Mouse (Mus musculus) liver, embryonic 11.5 days (tissue): Measurements from ENCODE around the gene Max. TPM values are rescaled to one million over a fixed set of nuclear protein-coding genes. Genes with fewer than 3 reads are reported as not detected.

ENCODE experiments used
- ATAC-seq: fragments of 200-750 bp; cut with Nextera tagmentation; replicated peaks from 2 replicates; pipeline ENCODE4 v1.8.0; 2017; ENCODE audit warnings: moderate number of reproducible peaks, mild to moderate bottlenecking, moderate TSS enrichment, moderate library complexity; ENCODE audit not compliant: low FRiP score
- DNase-seq: peaks from one replicate; pipeline ENCODE4 v3.0.0-alpha.2; 2017; ENCODE audit warnings: low spot score
- H3K27ac ChIP-seq: fragments of 300-500 bp; sonication (generic); 2 replicates; pipeline ENCODE4 v1.5.1; 2014; ENCODE audit warnings: mild to moderate bottlenecking, low read depth, low read length, control low read depth
- H3K27me3 ChIP-seq: fragments of 300-500 bp; sonication (generic); replicated peaks from 2 replicates; pipeline ENCODE4 v1.6.1; 2014; ENCODE audit warnings: low read length, mixed read lengths; ENCODE audit not compliant: control insufficient read depth, insufficient read depth
- H3K36me3 ChIP-seq: fragments of 300-500 bp; sonication (generic); 2 replicates; pipeline ENCODE4 v1.6.1; 2014; ENCODE audit warnings: mild to moderate bottlenecking, low read length, moderate library complexity, mixed read lengths; ENCODE audit not compliant: control insufficient read depth, insufficient read depth
- H3K4me1 ChIP-seq: fragments of 300-500 bp; sonication (generic); replicated peaks from 2 replicates; pipeline ENCODE4 v1.6.1; 2014; ENCODE audit warnings: low read length, mixed read lengths; ENCODE audit not compliant: control insufficient read depth, insufficient read depth
- H3K4me2 ChIP-seq: fragments of 300-500 bp; sonication (generic); 2 replicates; pipeline ENCODE4 v1.6.1; 2014; ENCODE audit warnings: mild to moderate bottlenecking, control low read depth, moderate library complexity
- H3K4me3 ChIP-seq: fragments of 300-500 bp; sonication (generic); 2 replicates; pipeline ENCODE4 v1.5.1; 2014; ENCODE audit warnings: low read depth, low read length, control low read depth
- H3K9ac ChIP-seq: fragments of 300-500 bp; sonication (generic); 2 replicates; pipeline ENCODE4 v1.6.1; 2014; ENCODE audit warnings: low read depth, low read length, control low read depth
- H3K9me3 ChIP-seq: fragments of 300-500 bp; sonication (generic); 2 replicates; pipeline ENCODE4 v1.6.1; 2016; ENCODE audit warnings: low read length, inconsistent platforms, mixed read lengths; ENCODE audit not compliant: control insufficient read depth
- WGBS: fragments of 180-500 bp; shearing (Covaris S2); extraction: QIAGEN DNeasy Blood & Tissue Kit; methylation state at CpG from one replicate; pipeline ENCODE4 v1.1.7; 2014; 5-methylcytosine and 5-hydroxymethylcytosine counted together
- polyA plus RNA-seq: library from polyadenylated mRNA; unstranded; fragments of >200 nt; fragmentation: Nextera tagmentation; extraction: Ambion mirVana; gene quantifications from 2 replicates; pipeline ENCODE4 v1.2.1, GENCODE M21; 2014

Gene Max
- polyA plus RNA-seq, 1 experiment from 2014 or later, result 17.8 TPM

DNA sequence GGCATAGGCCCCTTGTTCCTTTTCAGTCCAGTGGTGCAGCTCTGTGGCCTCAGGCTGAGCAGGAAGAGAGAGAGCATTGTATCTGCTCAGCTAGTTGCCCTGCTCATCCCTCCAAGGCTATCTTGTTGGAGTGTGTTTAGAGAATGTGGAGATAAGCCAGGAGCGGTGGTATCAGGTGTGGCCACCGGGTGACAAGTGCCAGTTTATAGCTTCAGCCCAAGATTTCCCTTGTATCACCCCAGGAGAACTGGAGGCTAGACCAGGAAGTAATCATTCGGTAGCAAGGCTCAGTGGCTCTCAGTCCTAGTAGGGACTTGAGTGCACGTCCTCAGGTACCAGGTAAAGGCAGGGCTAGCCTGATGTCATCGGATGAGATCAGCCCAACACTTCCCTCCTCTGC is 52.8 kb downstream of the Max start:
- peaks cover 50% of the 10 kb centered on the region for H3K4me1 ChIP-seq
- H3K4me3 ChIP-seq, result peak overlapping the region; percentile 55
- WGBS, result 37% methylated on average over 5 of the region's 5 CpGs
- DNase-seq (no peak), ATAC-seq (peak; percentile 92)
- peak overlapping the region; percentile 61 for H3K4me2 ChIP-seq
- no peaks in the 10 kb centered on the region for H3K9me3 ChIP-seq
- peaks cover 5% of the 10 kb centered on the region; the same call in 1 of the 2 replicates for H3K36me3 ChIP-seq
- H3K27me3 ChIP-seq, result no peaks in the 10 kb centered on the region
- peak overlapping the region; percentile 83 for H3K9ac ChIP-seq
- peak overlapping the region; percentile 97 for H3K27ac ChIP-seq

DNA sequence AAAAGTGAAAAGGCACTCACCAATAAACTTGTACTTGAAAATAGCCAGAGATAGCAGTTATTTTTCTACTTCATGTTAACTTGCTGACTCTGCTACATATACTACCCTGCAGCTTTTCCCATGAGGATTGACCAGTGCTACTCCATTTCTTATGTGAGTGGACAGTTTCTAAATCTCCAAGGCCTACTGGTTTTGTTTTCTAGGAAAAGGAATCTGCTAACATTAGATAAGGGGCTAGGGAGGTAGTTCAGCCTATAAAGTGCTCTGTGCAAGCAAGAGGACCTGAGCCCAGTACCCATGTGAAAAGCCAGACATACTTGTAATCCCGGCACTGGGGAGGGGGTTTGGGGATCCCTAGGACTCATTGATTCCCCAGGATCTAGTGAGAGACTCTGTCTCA is 55.7 kb downstream of the Max start:
- ATAC-seq, result no peak
- WGBS, result 53% methylated on average over 1 of the region's 1 CpGs
- Histone ChIP-seq H3K4me1 (peaks cover 41% of the 10 kb centered on the region), H3K36me3 (peaks cover 5% of the 10 kb centered on the region; the same call in 1 of the 2 replicates), H3K9me3 (no peaks in the 10 kb centered on the region), H3K9ac (no peak overlapping the region), H3K4me3 (no peak overlapping the region), H3K27ac (no peak overlapping the region), H3K4me2 (0 out of 2 replicates have a peak overlapping the region, but pooled peaks have one; percentile 7), H3K27me3 (no peaks in the 10 kb centered on the region)
- DNase-seq, result no peak

- Histone ChIP-seq H3K4me2 (no peak overlapping the region), H3K27me3 (no peaks in the 10 kb centered on the region), H3K9ac (no peak overlapping the region), H3K27ac (no peak overlapping the region), H3K36me3 (no peaks in the 10 kb centered on the region), H3K9me3 (no peaks in the 10 kb centered on the region), H3K4me1 (peaks cover 9% of the 10 kb centered on the region), H3K4me3 (no peak overlapping the region)
- ATAC-seq (no peak), DNase-seq (no peak)
- WGBS, result 83% methylated on average over 3 of the region's 3 CpGs
Observed at GRCm38 (mm10) chr12:76901508-76902294, 60.3 kb downstream of the Max start.

DNA sequence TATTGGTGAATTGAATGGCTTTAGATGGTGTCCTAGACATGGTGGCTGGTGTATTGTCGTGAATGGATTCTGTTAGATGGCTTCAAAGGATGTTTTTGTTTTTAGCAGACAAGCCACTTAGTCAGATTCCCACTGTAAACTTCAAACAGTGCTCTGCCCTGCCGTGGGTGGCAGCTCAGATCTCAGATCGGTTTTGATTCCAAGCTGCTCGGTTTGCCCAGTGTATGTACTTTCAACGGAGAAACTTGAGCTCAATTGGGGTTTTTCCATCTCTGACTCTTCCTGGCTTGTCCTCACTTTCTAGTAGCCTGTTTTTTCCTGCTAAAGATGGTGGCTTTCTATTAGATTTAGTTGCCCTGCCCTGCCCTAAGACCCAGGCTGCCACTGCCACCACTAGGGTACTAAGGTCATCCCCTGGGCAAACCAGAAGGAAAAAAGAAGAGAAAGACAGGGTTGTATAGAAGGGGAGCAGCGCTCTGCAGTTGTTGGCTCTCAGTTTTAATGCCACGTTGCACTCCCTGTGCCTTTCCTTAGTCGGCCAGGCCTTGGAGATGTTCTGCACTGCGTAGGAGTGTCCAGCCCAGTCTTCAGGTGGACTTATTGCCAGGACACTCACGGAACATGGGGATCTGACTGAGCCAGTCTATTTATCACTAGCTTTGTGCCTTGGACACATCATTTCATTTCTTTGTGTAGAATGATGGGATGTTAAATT is 62.6 kb downstream of the Max start:
- no peak overlapping the region for H3K27ac ChIP-seq
- no peaks in the 10 kb centered on the region for H3K36me3 ChIP-seq
- no peaks in the 10 kb centered on the region for H3K4me1 ChIP-seq
- no peak for ATAC-seq
- no peak for DNase-seq
- no peaks in the 10 kb centered on the region for H3K9me3 ChIP-seq
- no peak overlapping the region for H3K4me3 ChIP-seq
- H3K4me2 ChIP-seq, result no peak overlapping the region
- WGBS, result 88% methylated on average over 10 of the region's 10 CpGs
- no peak overlapping the region for H3K9ac ChIP-seq
- no peaks in the 10 kb centered on the region for H3K27me3 ChIP-seq

DNA sequence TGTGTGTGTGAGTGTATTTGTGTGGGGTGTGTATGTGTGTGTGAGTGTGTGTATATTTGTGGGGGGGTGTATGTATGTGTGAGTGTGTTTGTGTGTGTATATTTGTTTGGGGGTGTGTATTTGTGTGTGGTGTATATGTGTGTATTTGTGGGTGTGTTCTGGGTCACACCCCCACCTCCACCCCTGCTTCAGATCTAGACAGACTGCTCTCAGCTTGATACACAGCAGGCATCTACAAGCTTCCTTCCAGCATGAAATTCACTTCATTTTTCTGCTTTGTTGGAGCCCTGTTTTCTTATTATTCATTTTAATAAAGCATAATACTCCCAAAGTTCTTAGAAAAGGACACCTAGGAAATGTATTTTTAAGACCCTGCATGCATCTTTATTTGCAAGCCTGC is 63.9 kb downstream of the Max start:
- no peaks in the 10 kb centered on the region for H3K36me3 ChIP-seq
- no peak overlapping the region for H3K4me2 ChIP-seq
- no peak overlapping the region for H3K4me3 ChIP-seq
- H3K4me1 ChIP-seq, result no peaks in the 10 kb centered on the region
- no peak overlapping the region for H3K27ac ChIP-seq
- H3K27me3 ChIP-seq, result no peaks in the 10 kb centered on the region
- DNase-seq (no peak), ATAC-seq (no peak)
- H3K9ac ChIP-seq, result no peak overlapping the region
- H3K9me3 ChIP-seq, result no peaks in the 10 kb centered on the region

GRCm38 (mm10) chr12:76897006-76897405 is 65.0 kb downstream of the Max start:
- Histone ChIP-seq H3K36me3 (no peaks in the 10 kb centered on the region), H3K4me2 (no peak overlapping the region), H3K9me3 (no peaks in the 10 kb centered on the region), H3K9ac (no peak overlapping the region), H3K27me3 (no peaks in the 10 kb centered on the region), H3K4me3 (no peak overlapping the region), H3K4me1 (no peaks in the 10 kb centered on the region), H3K27ac (no peak overlapping the region)
- 89% methylated on average over 10 of the region's 10 CpGs for WGBS
- no peak for ATAC-seq
- DNase-seq, result no peak

DNA sequence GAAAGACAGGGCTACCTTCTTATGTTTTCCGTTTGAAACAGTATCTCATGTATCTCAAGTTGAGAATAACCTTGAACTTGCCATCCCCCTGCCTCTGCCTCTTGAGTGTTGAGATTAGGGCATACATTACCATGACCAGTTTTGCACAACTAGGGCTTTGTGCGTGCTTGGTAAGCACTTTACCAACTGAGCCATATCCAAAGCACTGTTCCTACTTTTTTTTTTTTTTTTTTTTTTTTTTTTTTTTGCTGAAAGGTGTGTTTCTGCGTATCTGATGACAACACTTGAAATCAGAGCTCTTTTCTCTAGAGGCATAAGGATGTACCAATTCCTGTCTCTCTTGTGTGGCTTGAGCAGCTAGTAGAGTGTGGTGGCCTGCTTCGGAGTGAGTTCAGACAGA is 65.4 kb downstream of the Max start:
- no peaks in the 10 kb centered on the region for H3K27me3 ChIP-seq
- no peak overlapping the region for H3K9ac ChIP-seq
- ATAC-seq (no peak), DNase-seq (no peak)
- WGBS, result 91% methylated on average over 4 of the region's 4 CpGs
- H3K4me3 ChIP-seq, result no peak overlapping the region
- H3K36me3 ChIP-seq, result no peaks in the 10 kb centered on the region
- H3K4me1 ChIP-seq, result no peaks in the 10 kb centered on the region
- no peaks in the 10 kb centered on the region for H3K9me3 ChIP-seq
- no peak overlapping the region for H3K27ac ChIP-seq
- no peak overlapping the region for H3K4me2 ChIP-seq

- Histone ChIP-seq H3K27ac (no peak overlapping the region), H3K36me3 (no peaks in the 10 kb centered on the region), H3K4me2 (no peak overlapping the region)
Observed at GRCm38 (mm10) chr12:76895777-76896176, 66.2 kb downstream of the Max start.

More at GRCm38 (mm10) chr12:76895777-76896176, 66.2 kb downstream of the Max start:
- H3K4me3 ChIP-seq, result no peak overlapping the region
- H3K27me3 ChIP-seq, result no peaks in the 10 kb centered on the region
- no peak overlapping the region for H3K9ac ChIP-seq
- H3K4me1 ChIP-seq, result no peaks in the 10 kb centered on the region
- no peaks in the 10 kb centered on the region for H3K9me3 ChIP-seq
- ATAC-seq (no peak), DNase-seq (no peak)
- 62% methylated on average over 7 of the region's 7 CpGs for WGBS
